Mouse (Mus musculus) brain, adult 10 weeks (tissue): Measurements from ENCODE around the gene Nhlrc1. TPM values are rescaled to one million over a fixed set of nuclear protein-coding genes. Genes with fewer than 3 reads are reported as not detected.

Experiments used
- polyA plus RNA-seq: library from polyadenylated mRNA; stranded (reverse); fragments of 350-450 nt; fragmentation: Illumina TruSeq; extraction: RNeasy Lipid Tissue Mini Kit (QIAGEN cat#74804); gene quantifications from one replicate; pipeline ENCODE4 v1.2.3, GENCODE M21; 2015; ENCODE audit warnings: low read depth, low replicate concordance

The Nhlrc1 gene
- 13.8 TPM for polyA plus RNA-seq

DNA sequence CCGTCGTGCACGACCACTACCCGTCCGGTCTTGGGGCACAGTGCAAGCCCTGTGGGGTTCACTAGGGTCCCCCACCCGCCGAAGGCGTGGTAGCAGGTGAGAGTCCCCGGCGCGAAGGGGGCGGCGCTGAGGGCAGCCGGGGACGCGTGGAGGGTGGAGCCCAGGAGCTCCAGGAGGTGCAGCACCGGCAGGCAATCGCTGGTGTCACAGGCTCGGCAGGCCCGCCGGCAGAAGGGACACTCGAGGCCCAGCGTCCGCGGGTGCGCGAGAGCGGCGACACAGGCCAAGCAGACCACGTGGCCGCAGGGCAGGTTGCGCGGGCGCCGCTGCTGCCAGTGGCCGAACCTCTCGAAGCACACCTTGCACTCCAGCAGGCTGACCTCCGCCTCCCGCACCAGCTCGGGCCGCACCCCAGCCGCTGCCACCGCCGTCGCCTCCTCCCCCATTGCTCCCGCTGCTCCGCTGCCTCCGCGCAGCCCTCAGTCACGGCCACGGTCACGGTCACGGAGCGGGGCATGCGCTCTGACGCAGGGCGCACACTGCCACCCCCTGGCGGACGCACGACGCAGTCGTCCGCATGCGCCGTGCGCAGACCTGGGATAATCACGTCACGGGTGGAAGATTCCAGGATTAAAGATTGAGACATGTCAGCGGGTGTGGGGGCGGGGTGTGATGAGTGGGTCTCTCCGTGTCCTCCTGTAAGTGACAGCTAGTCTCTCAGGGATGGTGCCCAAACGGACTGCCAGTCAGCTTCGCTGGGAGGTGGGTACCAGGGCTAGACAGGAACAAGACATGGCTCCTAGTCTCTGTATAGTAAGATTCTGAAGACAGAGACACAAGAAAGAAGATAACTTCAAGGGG is at the start of gene Nhlrc1:
Gene Nhlrc1, minus strand, starts transcription at position 517 of the 861 bp plus-strand sequence.

GRCm38 (mm10) chr13:47044617-47044947 is 29.9 kb upstream of the Nhlrc1 start, which contains the start of gene Tpmt:
Tpmt (minus strand) TSS chr13:47044737.

DNA sequence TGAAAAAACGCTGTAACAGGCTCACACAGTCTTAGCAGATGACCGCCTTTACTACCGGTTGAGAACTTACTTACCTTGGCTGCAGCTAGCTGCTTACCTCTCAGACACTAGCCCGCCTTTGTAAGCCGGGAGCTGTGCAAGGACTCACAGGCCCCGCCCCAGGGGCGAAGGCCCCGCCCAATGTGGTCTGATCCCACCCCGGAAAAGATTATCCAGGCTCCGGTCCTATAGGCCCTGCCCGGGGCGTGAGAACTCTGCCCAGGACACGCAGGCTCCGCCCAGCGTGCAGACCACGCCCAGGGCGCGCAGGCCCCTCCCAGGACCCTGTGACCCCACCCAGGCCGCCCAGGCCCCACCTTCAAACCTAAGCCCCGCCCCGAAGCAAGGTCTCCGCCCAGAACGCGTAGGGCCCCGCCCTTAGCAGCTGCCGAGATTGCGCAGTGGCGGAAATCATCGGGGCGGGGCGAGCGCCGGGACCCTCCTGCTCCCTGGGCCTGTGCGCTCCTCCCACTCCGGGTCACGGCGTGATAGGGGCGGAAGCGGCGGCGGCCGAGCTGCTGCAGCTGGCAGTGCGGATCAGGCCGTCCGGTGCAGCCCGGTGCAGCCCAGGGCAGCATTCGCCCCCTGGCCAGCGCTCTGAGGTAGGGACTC is 28.5 kb upstream of the Nhlrc1 start, which contains the start of gene Kdm1b:
Gene Kdm1b, plus strand, starts transcription at position 470 of the 651 bp plus-strand sequence.

Other genes with a start within 250 kb of the Nhlrc1 start
- 17.3 TPM for gene Kif13a, start 85.0 kb downstream of the Nhlrc1 start, polyA plus RNA-seq
- 6.9 TPM for gene Kdm1b, start 28.6 kb upstream of the Nhlrc1 start, polyA plus RNA-seq
- gene Tpmt, start 29.9 kb upstream of the Nhlrc1 start, polyA plus RNA-seq, result 15.9 TPM
- 56.2 TPM for gene Dek, start 91.4 kb upstream of the Nhlrc1 start, polyA plus RNA-seq
- gene Rnf144b, start 107.8 kb upstream of the Nhlrc1 start, polyA plus RNA-seq, result 17.4 TPM